Mouse (Mus musculus) lung, adult 18-20 months (tissue): ENCODE data around the gene Thrb.
"Not testable (repeated sequence)": the region's sequence is repeated elsewhere in the genome, so short reads cannot be mapped to it uniquely, and the experiment has no call there.

Experiments
- DNase-seq, 2 experiments: peaks; one replicate each; pipeline ENCODE4 v3.0.0; 2022; ENCODE audit warnings: mixed read lengths in 2 of 2

Gene Thrb

DNA sequence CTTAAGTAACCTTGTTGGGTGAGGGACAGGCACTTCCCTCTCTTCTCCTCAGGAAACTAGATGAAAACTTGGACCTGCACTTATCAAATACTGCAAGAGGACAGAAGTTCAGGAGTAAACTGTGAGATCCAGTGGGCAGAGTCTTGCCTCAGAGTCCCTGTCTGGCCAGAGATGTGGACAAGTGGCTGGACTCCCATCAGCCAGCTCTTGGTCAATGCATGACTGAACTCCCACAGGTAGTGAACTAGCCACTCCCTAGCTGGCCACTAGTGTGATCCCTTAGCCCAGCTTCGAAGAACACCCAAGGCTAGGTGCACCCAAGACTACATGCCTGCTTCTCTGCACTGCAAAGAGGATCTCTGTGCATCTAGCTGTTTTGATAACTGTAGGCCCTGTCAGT, 234.7 kb downstream of the Thrb start:
- DNase-seq: no peak

GRCm38 (mm10) chr14:17899733-17900413, 239.8 kb downstream of the Thrb start:
- no peak for DNase-seq

- no peak for DNase-seq
These were observed 240.3 kb downstream of the Thrb start for GRCm38 (mm10) chr14:17900414-17900795.

DNA sequence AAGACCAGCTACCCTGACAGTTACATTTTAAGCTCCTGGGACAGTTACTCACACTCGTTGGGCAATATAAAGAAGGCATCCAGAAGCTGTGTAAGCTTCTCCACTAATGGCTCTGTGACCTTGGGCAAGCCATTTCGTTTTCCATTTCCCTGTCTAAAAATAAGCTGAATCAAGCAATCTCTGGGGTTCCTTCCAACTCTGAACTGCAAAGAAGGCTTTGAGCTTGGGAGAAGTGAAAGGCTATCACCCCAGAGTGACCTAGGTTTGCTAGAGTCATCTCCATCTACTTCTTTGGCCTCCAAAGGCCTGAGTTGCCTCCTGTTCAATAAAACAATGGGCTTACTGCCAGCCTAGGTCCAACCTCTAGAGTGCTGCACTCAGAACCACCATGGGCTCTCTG, 242.4 kb downstream of the Thrb start:
- DNase-seq: no peak

DNA sequence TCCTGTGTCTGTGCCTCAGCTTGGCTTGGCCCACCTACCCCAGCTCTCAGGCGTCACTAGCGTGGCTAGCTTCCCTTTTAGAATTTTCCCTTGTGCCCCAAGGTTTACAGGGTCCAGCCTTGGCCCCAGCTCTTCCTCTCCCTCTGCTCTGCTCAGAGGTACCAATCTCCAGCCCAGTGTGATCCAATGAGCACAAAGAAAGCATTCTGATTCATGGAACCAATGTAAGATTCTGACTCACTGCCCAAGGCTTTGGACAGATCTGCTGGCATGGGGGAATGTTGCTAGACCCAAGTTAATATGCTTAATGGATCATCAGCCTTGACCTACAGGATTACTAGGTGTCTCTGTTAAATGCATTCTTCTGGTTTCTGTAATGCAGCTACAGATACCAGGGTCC, 243.1 kb downstream of the Thrb start:
- DNase-seq: no peak

DNA sequence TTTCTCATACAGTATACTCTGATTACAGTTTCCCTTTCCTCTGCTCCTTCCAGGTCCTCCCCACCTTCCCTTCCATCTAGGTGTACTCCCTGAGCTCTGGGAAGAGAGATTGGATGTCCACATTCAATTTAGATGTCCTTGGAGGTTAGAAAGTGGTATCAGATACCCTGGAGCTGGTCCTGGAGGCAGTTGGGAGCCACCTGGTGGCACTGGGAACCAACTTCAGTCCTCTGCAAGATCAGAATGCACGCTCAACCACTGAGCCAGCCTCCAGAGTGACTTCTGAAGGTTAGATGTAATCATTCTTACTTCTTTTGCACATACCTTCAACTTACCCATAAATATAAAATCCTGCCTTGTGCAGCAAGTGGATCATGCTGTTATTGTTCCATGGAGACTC, 244.5 kb downstream of the Thrb start:
- DNase-seq: peak in 1 of 2 experiments; percentile 20

DNA sequence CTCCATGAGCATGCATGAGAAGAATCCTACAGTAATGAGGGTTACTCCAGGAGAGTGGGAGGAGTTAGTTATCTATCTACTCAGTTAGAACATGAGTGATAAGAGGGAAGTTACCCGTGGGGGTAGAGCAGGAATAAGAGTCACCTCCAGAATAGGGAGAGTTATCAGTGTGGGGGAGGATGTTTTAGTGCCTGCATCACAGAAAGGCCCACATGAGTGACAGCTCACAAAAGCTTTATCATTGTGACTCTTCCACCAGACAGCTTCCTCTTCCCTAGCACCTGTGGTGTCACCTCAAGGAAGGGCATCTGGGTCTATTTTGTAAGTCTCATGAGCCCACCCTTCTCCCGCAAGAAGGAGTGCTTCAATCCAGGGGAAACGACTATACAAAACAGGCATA, 245.6 kb downstream of the Thrb start:
- no peak for DNase-seq

DNA sequence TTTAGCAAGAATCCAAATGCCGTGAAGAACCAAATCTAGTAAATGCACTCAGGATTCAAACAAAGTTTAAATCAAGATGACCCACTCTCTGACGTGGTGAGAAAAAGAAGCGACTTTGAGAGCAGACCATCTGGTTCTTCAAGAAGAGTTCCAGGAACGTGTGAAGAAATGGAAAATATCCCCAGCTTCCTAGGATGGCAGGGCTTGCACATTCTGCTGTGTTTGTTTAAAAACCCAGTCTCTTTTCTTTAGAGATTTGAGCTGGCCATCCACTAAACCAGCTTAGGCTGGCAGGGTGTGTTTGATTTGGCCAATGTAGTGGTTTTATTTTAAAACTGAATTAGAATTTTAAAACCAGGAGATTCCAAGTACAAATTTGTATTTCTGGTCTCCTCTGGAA, 246.9 kb downstream of the Thrb start:
- DNase-seq: no peak

GRCm38 (mm10) chr14:17911157-17911556, 251.1 kb downstream of the Thrb start:
- DNase-seq: peak in 1 of 2 experiments; percentile 23

DNA sequence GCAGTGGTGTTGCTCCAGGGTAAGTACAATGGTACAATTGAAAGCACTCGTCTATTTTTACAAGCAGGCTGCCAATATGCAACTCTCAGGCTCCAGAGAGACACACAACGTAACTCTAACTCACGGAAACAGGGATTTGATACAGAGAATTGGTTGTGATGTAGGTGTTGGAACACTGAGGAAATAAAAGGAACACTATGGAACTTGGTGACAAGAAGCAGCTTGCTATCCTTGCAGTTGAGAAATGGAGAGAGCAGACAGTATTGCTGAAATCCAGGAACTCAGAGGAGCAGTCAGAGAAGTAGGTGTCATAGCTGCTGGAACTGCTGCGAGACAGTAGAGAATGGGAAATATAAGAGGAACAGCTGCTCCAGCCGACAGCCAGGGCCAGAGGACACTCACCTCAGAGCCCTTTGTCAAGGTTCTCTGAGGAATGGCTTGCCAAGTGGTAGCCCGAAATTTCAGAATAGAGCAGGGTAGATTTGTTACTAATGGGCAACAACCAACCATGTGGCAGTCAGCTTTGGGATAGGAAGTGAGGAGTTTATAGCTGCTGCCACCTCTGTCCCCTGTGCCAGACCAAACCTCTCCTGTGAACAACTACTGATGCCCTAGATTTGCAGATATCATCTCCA, 252.6 kb downstream of the Thrb start:
- no peak for DNase-seq

DNA sequence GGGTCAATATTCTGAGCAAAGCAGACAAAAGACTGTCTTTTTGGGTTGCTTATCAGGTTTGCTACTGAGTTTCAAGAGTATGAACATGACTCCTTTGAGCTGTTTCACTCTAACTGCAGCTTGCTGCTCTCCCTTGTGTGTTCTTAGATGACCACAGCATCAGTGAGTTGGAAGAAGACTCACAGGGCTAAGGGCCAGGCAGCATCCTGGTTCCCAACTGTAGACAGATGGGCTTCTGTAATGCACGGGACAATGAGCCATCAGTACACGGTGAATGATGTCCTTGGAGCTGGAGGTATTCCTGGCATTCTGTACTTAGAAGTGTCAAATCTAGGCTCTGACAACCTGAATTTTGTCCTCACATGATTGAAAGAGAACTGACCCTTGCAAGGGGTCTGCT, 255.5 kb downstream of the Thrb start:
- no peak for DNase-seq

DNA sequence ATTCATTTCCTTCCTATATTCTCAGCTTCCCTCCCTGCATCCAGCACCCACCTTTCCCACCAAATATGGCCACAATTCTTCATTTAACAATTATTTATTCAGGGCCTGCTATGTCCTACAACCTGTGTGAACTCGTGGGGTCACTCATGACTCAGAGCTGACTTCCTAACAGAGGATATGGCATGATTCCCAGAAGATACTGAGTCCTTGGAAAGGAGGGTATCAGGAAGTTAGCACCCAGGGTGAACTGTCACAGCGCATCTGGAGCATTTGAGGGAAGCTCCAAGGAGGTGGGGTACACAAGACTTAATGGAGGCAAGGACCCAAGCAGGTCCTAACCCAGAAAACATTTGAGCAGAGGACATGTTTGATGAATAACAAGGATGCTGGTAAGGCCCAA, 256.6 kb downstream of the Thrb start:
- DNase-seq: no peak

DNA sequence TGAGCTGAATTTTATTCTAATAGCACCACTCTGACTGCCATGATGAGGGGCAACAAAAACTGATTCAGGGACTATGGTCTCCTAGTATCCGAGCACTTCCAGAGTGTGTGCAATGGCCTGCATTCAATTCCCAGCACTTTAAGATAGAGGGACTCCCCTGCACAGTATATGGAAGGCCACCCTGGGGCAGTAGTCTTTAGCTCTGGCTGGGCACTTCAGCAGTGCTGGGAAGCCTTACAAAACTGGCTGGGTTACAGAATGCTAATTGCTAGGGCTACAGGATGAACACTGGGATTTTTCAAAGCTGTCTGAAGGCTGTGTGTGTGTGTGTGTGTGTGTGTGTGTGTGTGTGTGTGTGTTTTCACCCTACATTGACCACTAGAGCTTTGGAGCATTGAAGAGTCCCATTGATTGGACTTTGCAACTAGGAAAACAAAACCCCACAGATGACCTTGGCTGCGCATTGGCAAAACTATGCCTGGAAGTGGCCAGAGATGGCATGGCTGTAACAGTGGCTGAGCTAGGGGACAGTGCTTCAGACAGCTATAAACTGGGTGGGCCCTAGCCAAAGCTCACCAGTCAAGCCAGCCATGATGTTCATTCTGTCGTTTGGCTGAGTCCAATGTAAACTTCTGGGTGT, 257.2 kb downstream of the Thrb start:
- DNase-seq: no peak

DNA sequence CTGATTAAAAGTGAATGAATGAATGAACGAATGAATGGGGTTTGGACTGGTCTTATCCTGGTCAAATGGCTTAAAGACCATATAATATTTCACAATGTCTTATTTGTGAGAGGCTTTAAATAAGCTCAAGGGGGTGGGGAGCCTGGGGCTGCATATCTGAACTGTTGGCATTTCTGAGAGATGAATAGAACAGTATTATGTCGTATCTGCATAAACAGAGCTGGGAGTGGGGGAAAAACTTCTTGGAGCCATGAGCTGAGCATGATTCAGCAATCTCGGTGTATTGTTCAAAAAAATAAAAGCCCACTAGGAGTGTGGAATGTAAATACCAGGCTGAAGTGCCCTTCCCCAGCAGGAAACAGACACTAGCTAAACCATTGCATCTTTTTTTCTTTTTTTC, 257.8 kb downstream of the Thrb start:
- DNase-seq: peak; percentile 27 to 53

DNA sequence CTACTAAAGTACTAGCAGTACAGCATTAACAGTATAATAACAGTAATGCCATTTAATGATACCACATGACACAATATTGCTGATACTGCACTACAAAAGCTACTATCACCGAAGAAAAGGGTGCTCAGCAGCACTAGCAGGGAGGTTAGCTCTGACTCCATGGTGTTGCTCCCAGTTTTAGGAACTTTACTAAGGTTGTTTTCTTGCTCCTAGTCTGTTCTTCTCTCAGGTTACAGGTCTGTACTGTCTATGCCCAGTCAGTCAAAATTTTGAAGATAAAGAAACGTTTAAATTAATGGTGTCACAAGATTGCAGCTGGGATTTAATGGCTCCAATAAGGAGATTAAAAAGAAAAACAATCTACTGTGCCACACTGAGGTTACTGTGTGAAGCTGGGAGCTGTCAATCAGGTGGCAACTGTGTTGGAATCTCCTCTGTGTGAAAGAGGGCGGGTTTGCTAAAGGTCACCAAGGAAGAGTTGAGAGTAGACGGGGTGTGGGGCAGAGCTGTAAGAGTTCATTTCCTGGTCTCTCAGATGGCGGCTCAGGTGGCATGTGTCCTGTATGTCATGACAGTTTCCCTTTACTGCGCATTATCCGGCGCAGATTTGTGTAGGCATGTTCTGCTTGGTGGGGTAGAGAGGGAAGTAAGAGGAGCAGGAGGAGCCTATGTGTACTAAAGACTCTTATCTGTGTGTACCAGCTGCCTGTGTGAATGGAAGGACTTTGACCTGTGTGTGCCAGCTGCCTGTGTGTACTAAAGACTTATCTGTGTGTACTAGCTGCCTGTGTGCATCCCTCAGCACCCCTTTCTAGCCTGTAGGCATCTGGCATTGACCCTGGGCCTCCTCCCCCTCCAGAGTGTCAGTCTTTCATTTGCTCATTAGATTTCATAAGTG, 263.0 kb downstream of the Thrb start:
- DNase-seq: no peak

DNA sequence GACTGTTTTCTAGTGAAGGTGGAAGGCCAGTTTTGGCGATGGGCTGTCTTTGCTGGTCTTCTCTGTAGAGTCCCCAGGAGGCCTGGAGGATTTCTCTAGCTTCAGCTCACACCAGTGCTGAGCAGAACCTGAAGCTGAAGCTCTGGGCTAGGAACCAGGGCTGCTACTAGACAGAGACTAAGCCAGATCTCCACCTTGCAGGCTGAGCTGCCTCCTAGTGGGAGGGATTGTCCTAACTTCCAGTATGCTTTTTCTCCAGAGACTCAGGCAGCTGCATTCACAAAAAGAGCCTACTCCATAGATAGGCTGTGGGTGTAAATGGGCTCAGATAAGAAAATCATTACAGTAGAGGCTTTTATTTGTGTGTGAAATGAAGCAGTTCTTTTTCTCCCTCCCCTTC, 267.4 kb downstream of the Thrb start:
- peak; percentile 42 to 54 for DNase-seq

GRCm38 (mm10) chr14:17929585-17929984, 269.5 kb downstream of the Thrb start:
- DNase-seq: no peak

- no peak for DNase-seq
These were observed 273.4 kb downstream of the Thrb start for GRCm38 (mm10) chr14:17933475-17933874.

DNA sequence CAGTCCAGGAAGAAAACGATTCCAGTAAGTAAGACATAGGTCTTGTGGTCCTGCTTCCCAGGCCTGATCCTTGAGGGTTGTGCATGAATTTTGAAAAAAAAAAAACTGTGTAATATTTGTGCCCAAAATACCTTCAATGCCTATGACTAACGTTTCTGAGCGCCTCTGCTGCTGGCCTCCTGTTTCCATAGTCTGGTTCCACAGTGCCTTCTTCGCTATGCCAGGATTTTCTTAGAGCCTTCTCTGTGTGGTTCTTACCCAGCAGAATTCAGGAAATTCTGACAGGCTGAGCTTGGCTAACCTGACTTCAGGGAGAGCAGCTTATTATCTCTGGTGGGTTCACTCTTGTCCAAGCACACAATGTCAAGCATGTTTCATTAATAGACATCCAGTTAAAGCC, 274.7 kb downstream of the Thrb start:
- DNase-seq: not testable (repeated sequence)

DNA sequence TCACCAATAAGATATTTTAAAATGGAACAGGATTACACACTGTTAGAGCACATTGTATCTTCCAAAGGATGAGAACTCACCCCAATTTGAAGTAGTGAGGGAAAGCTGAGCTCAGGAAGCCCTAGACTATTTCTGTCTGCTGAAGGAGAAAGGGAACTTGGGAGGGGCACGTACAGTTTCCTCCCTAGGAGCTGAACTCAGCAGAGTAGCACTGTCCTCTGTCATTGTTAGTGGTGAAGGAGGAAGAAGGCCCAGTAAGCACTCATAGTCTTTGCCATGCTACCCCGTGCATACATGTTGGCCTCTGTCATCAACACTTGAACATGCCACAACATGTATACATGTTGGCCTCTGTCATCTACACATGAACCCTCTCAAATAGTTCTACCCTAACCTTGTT, 294.0 kb downstream of the Thrb start:
- no peak for DNase-seq

DNA sequence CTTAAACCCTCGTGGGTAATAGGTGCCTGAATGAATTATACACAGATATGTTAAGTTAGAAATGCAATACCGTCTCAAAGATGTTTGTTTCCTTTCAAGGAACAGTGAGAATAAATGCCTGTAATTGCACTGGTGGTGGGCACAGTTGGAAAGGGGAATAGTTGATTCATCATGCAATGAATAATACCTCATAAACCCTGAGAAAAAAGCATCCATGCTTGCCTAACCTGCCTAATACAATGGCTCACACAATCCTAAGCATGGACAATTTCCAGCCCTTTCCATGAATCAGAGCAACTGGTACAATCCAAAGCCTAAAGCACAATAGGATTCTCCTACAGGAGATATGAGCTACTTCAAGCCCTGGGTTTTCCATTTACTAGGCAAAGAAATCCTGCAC, 299.8 kb downstream of the Thrb start:
- DNase-seq: no peak

DNA sequence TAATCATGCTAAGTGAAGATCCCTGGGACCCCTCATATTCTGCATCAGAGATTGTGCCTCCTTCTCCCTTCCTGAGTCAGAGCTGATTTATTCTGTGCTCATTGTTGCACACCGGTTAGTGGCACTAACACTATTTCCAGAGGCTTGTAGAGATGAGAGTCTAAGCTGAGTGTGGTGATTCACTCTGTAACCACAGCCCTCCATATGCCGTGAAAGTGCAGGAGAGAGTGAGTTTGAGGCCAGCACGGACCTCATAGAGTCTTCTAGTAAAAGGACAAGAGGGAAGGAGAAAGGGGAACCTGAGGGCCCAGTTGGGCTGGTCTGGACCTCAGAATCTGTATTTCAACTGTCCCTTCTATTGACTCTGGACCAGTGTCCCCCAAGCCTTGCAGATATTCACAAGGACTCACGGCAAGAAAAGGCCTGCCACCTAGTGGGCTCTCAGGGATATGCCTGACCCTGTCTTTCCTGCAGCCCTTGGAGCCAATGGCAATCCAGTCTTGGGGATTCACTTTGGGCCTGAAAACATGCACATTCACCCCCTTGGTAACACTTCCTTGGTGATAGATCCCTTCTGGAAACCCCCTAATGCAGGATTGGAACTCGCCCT, 307.2 kb downstream of the Thrb start:
- DNase-seq: peak; percentile 14 to 37

- no peak for DNase-seq
These were observed 312.1 kb downstream of the Thrb start for GRCm38 (mm10) chr14:17972132-17972531.
